Mouse (Mus musculus) inflammation-experienced regulatory T-cells, adult 6 months (primary cell): ENCODE data around the gene Oser1. TPM values are rescaled to one million over a fixed set of nuclear protein-coding genes. Genes with fewer than 3 reads are reported as not detected.
A peak's percentile ranks its signal among the peaks of the same experiment; 100 is the strongest.
"Not testable (repeated sequence)": the region's sequence is repeated elsewhere in the genome, so short reads cannot be mapped to it uniquely, and the experiment has no call there.

Experiments
- ATAC-seq: one replicate; pipeline ENCODE4 v1.8.0; 2017
- polyA plus RNA-seq, 3 experiments: library from polyadenylated mRNA; unstranded; fragments of 100-300 nt; shearing (Covaris generic); gene quantifications; one replicate each; pipeline ENCODE4 v1.2.1; 2017

Gene Oser1
- polyA plus RNA-seq, 3 experiments from 2014 or later = 120 to 137 (median 126) TPM

GRCm38 (mm10) chr2:163443543-163443942, 19.0 kb upstream of the Oser1 start:
- no peak for ATAC-seq

- no peak for ATAC-seq
These were observed 15.0 kb upstream of the Oser1 start for GRCm38 (mm10) chr2:163439488-163439887.

GRCm38 (mm10) chr2:163438619-163439451, 14.3 kb upstream of the Oser1 start:
- no peak for ATAC-seq

GRCm38 (mm10) chr2:163438246-163438618, 13.7 kb upstream of the Oser1 start, which contains the start of gene Gdap1l1:
Gdap1l1 (plus strand) TSS chr2:163438476.
- no peak for ATAC-seq

GRCm38 (mm10) chr2:163437800-163438199, 13.3 kb upstream of the Oser1 start:
- ATAC-seq = no peak

- no peak for ATAC-seq
These were observed 9.5 kb upstream of the Oser1 start for GRCm38 (mm10) chr2:163433971-163434370.

GRCm38 (mm10) chr2:163431289-163431688, 6.8 kb upstream of the Oser1 start:
- no peak for ATAC-seq

GRCm38 (mm10) chr2:163428346-163429011, 4.0 kb upstream of the Oser1 start:
- no peak for ATAC-seq

GRCm38 (mm10) chr2:163422895-163423660, 1.4 kb downstream of the Oser1 start:
- no peak for ATAC-seq

- no peak for ATAC-seq
These were observed 4.1 kb downstream of the Oser1 start for GRCm38 (mm10) chr2:163420366-163420886.

GRCm38 (mm10) chr2:163419346-163420045, 5.0 kb downstream of the Oser1 start:
- ATAC-seq = peak; percentile 97

- ATAC-seq = peak; percentile 3
These were observed 5.6 kb downstream of the Oser1 start for GRCm38 (mm10) chr2:163418841-163419345.

GRCm38 (mm10) chr2:163417830-163418229, 6.7 kb downstream of the Oser1 start:
- ATAC-seq = no peak

GRCm38 (mm10) chr2:163417026-163417425, 7.5 kb downstream of the Oser1 start:
- no peak for ATAC-seq

GRCm38 (mm10) chr2:163412846-163413590, 11.5 kb downstream of the Oser1 start:
- ATAC-seq = no peak

- ATAC-seq = no peak
These were observed 12.1 kb downstream of the Oser1 start for GRCm38 (mm10) chr2:163412419-163412818.

GRCm38 (mm10) chr2:163411840-163412239, 12.7 kb downstream of the Oser1 start:
- peak; percentile 63 for ATAC-seq

GRCm38 (mm10) chr2:163411344-163411743, 13.2 kb downstream of the Oser1 start:
- not testable (repeated sequence) for ATAC-seq

- ATAC-seq = no peak
These were observed 14.3 kb downstream of the Oser1 start for GRCm38 (mm10) chr2:163410211-163410610.

GRCm38 (mm10) chr2:163404037-163404815, 20.3 kb downstream of the Oser1 start:
- ATAC-seq = no peak
